Mouse (Mus musculus): ENCODE measurements around the gene Chaf1a.
A peak's percentile ranks its signal among the peaks of the same experiment; 100 is the strongest.
"Not testable (repeated sequence)": the region's sequence is repeated elsewhere in the genome, so short reads cannot be mapped to it uniquely, and the experiment has no call there.

Gene Chaf1a

DNA sequence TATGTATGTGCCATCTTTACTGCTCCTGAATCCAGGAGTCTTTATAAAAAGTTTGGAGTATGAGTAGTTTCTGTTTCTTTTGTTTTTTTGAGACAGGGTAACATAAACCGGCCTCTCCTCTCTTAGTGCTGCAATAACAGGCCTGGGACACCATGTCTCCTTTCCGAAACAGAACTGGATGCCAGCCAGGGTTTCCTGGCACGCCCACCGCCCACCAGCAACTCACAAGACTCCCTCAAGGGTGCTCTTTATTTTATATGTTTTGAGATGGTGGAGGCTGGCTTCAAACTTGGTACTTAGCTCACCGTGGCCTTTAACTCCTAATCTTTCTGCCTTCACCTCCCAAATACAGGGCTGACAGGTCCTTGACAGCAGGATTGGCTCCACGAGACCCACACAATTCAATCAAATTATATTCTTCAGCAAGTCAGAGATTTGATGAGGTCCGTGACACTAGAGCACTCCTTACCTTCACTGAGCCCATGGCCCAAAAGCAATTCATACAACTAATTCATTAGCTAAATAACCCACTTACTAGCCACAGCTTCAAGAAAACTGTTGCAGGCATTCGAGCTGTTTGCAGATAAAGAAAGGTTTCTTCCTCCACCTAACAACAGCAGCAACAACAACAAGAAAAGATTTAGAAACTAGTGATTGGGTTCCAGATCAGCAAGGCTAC is 1.5 kb upstream of the Chaf1a start:
- no peak for DNase-seq (ENCODE audit: low spot score)

DNA sequence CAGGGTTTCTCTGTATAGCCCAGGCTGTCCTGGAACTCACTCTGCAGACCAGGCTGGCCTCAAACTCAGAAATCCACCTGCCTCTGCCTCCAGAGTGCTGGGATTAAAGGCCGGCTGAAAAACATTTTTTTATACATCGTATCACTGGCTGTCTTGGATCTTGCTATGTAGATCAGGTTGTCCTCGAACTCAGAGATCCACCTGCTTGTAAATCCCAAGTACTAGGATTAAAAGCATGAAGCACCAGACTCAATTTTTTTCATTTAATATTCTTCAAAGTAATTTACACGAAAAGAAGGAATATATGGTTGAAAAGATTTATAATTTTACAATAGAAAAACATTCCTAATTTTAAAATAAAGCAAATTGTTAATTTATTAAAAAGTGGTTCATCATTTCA is 894 bp upstream of the Chaf1a start:
- DNase-seq (ENCODE audit: low spot score): no peak

DNA sequence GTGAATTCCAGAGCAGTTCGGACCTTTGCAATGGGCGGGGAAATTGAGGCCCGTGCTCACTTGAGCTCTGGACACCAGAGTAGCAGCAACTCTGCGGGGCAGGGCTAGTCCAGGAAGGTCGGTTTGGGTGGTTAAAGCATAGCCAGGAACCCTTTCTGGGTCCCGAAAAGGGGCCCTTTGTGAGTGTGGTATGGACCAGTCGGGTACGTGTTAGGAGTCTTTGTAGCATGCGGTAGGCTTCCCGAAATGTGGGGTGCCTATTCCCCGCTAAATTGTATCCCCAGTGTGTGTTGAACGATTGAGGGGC is 571 bp downstream of the Chaf1a start:
- no peak for DNase-seq (ENCODE audit: low spot score)

DNA sequence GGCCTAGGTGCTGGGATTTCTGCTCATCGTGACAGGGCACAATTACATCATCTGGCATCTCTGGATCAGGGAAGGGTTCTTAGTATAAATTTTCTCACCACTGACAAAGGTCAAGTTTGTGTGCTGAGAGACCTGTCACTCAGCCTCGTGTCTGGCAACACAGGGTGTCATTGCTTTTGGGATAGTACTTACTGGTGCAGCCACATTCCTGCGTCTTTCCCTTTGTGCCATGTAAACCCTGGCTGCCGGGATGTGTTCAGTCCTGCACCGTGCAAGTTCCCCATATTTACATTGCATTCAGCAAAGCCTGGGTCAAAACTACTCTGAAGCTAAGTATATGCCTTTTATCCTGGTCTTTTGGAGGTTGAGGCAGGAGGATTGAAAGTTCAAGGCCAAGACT is 11.1 kb downstream of the Chaf1a start:
- DNase-seq (ENCODE audit: low spot score): no peak

DNA sequence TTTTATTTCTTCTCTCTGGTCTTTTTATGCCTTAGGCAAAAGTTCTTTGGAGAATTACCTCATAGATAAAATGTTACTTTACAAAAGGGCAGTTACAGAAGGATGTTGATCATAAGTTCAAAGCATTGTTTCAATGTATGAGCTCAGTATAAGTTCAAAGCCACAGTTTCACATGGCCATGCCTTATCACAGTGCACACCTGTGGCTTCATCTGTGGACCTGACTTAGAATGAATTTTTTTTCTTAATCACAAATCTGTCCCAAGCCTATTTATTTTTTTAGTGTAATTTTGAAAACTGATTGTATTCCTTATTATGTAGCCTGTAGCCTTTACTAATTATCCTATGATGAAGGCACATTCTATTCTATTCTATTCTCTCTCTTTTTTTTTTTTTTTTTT is 14.7 kb downstream of the Chaf1a start:
- no peak for DNase-seq (ENCODE audit: low spot score)

DNA sequence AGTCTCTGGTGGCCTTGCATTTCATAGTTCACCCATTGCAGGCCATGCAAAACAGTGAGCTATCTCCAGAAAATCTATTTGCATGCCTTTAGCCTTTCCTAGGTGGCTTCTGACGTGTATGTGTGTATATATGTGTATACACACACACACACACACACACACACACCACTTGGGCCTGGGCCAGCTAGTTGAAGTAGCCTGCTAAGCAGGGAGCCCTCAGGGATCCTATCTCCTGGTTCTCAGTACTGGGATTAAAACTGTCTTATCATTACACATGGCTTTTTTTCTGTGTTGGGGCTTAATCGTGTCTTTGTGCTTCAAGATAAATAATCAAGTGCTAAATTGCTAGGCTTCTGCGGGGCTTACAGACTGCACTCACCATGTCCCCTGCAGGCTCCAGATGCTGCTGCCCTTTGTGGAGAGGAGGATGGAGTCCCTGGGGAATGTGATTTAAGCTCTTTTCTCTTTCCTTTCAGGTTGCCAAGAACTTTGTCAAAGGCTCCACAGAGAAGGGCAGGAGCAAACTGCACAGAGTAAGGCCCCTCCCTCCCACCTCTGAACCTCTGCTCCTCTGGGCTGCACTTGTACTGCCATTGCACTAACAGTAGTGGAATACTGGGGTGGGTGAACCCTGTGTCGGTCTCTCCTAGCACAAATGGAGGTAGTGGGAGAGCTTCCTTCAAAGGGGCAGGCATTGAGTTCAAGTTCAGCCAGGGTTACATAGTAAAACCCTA is 15.9 kb downstream of the Chaf1a start:
- DNase-seq (ENCODE audit: low spot score): no peak

DNA sequence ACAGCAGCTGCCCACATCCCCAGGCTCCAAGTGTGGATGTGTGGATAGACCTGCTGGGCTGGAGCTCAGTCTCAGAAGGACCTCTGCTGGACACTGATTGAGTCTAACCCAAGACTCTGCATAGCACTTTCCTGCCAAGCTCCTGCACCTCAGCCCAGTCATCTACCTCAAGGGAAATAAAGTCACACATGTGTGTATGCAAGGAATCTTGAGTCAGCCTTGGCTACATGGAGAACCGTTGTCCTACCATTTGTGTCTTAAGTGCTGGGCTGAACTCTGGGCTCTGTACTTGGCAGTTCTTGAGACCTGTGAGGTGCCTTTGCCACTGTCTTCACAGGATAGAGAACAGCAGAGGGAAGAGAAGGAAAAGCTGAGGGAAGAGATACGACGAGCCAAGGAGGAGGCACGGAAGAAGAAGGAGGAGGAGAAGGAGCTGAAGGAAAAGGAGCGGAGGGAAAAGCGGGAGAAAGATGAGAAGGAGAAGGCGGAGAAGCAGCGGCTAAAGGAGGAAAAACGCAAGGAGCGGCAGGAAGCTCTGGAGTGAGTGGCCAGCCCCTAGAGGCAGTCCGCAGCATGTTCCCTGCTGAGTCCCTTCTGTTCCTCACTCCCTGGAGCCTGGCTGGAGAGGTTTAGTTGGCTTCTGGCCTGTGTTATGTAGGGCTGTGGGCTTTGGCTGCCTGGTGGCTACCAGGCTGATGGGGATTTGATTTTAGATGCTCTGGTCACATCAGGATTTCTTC is 17.3 kb downstream of the Chaf1a start:
- no peak for DNase-seq (ENCODE audit: low spot score)

DNA sequence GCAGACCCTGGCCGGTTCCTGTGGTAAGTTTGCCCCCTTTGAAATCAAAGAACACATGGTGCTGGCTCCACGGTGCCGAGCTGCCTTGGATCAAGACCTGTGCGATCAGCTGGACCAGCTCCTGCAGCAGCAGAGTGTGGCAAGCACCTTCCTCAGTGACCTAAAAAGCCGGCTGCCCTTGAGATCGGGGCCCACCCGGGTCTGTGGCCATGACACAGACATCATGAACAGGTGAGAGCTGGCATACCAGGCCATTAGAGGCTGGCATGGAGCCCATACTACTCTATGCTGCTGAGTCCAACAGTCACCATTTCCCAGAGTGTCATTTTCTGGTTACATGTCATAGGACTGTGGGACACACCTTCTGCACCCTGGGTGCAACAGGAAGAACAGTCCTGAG is 21.8 kb downstream of the Chaf1a start:
- no peak for DNase-seq (ENCODE audit: low spot score)

DNA sequence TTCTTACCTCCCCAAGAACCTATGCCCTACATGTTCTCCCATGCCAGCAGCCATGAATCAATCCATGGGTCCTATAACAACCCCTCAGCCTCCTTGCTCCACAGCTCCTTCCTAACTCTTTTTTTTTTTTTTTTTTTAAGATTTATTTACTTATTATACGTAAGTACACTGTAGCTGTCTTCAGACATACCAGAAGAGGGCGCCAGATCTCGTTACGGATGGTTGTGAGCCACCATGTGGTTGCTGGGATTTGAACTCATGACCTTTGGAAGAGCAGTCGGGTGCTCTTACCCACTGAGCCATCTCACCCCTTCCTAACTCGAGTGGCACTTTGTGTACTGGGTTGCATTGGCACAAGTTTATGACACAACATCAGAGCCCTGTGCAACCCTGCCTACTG is 25.5 kb downstream of the Chaf1a start:
- not testable (repeated sequence) for DNase-seq (ENCODE audit: low spot score)

DNA sequence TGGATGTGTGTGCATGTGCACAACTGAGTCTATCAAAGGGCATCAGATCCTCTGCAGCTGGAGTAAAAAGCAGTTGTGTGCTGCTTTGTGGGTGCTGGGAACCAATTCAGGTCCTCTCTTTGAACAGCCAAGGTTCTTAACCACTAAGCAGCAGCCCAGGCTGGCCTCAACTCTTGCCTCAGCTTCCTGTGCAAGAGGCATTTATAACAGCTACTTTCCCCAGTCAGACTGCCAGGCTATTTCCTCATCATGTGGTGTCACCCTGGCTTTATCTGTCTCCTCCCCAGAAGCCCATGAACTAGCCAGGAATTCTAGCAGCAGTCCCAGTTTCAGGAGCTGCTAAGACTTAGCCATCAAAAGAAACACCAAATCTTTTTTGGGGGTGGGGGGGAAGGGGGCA is 26.2 kb downstream of the Chaf1a start:
- no peak for DNase-seq (ENCODE audit: low spot score)

DNA sequence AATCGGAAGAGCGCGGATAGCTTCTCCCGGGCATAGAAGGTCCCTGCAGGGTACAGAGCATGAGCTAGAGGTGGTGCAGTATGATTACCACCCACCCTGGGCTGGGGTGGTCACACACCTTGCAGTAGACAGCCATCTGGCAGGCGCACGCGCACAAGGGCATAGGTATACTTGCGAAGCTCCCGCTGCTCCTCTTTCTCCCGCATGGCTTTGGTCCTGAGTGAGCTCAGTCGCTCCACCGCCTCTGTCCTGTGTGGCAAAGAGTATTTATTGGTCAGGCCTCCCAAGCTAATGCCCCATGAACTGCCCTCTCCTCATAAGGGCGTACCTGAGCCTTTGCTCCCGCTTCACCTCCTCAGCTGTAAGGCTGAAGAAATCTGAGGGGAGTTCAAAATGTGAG is 28.8 kb downstream of the Chaf1a start:
- DNase-seq (ENCODE audit: low spot score): no peak

DNA sequence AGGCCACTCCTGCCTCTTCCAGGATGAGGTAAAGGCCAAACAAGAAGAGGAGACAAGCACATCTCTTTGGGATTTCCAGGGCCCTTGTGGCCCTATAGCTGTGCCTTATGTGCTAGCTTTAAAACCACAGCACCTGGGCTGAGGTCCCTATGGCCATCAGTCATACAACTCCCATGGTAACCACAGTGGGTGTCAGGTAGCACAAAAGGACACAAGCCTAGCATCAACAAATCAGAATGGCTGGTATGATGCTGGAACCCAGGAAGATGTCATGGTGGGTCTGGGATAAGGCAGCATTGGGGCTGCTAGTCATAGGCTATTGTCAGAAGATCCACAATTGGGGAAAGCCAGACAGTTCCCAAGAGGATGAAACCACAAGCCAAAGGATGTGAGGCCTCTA is 30.9 kb downstream of the Chaf1a start:
- no peak for DNase-seq (ENCODE audit: low spot score)

DNA sequence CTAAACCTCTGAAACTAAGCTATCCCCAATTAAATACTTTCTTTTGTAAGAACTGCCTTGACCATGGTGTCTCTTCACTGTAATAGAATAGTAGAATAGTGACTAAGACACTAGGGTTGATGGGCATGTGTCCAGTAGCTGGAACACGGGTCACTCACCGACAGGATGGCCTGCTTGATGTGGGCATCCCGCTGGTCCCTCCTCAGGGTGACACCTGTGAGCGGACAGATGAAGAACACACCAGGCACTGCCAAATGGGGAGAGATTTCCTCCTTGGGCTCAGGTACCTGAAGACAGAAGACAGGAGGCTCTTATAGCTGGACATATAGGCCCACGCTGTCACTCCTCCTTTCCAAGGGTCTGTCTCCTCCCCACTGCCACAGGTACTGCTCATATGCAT is 32.0 kb downstream of the Chaf1a start:
- DNase-seq (ENCODE audit: low spot score): no peak

DNA sequence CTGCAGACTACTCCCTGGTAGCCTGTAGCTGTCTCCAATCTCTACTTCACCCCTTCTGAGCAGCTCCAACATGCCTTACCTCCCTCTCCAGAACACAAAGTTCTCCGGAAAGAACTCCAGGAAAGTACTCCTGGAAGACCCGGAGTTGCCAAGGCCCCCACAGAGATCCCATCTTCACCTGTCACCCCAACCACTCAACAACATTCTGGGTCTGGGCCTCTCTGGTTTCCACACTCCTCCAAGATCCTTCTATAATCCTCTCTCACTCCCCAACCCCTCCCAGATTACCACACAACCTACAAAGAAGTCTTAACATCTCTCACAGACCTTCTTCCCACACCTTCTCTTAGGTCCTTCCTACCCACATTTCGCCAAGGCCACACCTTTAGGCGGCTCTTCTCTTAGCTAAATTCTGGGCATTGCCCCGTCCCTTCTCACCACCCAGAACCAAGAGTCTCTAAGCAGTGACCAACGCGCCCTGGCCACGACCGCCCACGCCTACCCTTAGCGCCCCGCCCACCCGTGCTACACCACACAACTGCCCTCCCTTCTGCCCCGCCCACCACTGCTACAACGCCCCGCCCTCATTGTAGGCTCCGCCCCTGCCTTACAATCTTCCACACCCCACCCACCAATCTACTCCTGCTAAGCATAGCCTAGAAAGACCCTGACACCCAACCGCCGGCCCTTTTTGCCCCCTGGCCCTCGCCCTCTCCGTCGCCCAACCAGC is 34.0 kb downstream of the Chaf1a start:
- peak; percentile 86 for DNase-seq (ENCODE audit: low spot score)

DNA sequence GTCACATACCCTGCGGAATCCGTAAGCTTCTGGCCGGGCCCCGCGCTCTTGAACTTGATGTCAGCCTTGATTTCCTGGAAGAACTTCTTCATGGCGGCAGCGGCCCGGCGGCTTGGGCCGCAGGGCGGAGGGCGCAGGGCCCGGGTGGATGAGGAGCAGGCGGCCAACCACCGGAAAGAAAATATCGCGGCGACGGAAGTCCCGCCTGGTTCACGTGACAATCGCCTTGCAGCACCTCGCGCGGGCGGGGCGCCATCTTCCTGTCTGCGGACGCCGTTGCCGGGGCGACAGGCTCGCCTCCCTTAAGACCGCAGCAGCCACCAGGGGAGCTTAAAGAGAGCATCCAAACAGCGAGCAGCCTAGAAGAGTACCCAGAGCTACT is 34.6 kb downstream of the Chaf1a start, which contains the start of gene Ubxn6:
Ubxn6 (minus strand) TSS at position 202 of the 382 bp plus-strand sequence.
- DNase-seq (ENCODE audit: low spot score): peak; percentile 96

DNA sequence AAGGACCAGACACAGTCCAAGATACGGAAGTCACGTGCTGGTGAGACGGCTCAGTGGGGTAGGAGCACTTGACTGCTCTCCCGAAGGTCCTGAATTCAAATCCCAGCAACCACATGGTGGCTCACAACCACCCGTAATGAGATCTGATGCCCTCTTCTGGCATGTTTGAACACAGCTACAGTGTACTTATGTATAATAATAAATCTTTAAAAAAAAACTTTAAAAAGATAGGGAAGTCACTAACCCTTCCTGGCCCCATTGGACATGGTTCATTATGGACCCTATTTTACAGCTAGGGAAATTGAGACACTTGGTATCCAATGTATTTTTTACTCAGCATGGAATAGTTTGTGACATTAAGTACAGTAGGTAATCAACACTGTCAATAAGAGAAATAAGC is 37.3 kb downstream of the Chaf1a start:
- no peak for DNase-seq (ENCODE audit: low spot score)

DNA sequence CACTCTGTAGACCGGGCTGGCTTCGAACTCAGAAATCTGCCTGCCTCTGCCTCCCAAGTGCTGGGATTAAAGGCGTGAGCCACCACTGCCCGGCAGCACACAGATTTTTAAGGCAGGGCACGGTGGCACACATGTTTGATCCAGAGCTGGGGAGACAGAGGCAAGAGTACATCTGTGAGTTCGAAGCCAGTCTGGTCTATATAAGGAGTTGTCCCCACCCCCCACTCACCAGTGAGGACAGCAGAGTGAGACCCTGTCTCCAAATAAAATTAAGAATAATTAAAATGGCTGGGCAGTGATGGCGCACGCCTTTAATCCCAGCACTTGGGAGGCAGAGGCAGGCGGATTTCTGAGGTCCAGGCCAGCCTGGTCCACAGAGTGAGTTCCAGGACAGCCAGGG is 38.1 kb downstream of the Chaf1a start:
- not testable (repeated sequence) for DNase-seq (ENCODE audit: low spot score)

DNA sequence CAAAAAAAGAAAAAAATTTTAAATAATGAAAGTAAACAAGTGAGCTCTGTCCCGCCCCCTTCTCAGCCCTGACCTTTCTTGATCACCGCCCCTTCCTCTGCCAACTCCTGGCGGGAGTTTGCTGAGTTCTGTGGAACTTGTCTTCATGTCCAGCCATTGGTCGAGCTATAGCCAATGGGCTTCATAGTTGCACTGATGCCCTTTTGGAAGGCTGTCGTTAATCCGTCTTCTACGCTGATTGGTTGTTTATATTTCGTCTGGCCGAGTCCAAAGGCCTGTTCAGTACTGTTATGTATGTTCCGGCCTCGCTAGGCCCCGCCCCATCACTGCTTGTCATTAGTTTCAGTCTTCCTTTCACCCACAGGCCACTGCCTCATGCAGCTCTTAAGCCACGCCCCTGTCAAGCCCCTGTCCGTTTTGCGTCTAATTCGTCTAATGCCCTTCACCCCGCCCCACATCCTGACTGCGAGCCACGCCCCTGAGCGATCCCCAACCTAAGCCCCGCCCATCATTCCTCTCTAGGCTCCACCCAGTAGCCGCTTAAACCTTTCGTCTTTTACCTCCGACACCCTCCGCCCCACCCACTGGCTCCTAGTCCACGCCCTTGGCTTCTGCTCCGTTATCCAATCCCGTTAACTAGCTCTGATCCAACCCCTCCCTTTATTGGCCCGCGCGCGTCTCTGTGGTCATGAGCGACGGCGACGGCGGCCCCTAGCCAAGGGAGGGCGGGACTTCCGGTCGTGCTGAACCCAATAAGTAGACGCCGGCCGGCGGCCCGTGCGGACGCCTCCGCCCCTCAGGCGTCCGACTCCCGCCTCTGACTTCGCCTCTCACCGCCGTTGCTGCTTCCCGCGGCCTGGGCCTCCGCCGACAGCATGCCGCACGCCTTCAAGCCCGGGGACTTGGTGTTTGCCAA is 38.9 kb downstream of the Chaf1a start, which contains the start of gene Hdgfl2:
Hdgfl2 (plus strand) TSS at position 755 of the 916 bp plus-strand sequence.
- DNase-seq (ENCODE audit: low spot score): peak; percentile 96

DNA sequence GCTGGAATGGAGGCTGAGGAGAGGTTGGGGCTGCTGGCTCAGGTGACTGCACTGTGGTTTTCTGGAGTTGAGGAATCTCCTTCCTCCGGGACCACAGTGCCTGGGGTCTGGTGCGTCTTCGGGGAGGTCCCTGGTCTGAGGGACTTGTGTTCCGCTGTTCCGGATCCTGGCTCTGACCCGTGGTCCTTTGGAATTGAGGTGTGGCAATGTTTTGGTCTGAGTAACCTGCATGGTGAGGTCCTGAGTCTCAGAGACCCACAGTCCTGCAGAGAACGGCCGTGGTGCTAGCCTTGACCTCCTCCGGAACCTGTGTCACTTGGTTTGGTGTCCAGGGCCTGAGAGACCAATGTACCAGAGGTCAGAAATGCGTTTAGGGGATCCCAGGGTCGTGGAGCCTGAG is 39.7 kb downstream of the Chaf1a start:
- no peak for DNase-seq (ENCODE audit: low spot score)

DNA sequence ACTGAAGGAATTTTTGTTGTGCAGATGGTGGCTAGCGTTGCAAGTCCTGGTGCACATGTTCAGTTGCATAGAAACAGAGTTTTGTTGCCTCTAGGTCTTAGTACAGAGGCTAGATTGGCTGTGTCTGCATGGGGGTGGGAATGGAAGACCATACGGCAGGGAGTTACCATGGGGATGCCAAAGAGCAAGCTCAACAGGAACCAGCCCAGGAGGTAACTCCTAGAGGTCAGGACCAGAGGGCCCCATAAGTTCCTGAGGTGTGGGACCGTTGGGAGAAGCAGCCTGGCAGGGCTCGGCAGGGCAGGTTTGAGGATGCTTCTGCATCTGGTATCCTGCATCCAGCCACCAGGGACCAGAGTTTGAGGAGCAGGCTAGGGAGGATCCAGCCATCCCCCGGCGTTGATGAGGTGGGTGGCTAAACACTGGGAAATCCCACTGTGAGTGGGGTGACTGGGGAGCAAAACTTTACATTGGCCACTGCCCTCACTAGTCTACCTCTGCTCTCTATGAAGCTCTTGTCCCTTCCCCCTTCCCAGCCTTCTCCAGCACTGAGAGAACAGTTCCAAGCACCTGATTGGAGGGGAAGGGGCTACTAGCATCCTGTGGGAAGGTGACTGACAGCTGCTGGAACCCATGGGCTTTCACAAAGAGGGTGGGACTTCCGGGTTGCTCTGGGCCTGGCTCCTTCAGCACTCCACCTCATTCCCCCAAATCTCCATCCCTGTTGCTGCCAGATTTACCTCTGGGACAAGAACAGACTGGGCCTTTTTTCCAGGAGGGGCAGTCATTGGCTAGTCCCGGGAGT is 40.7 kb downstream of the Chaf1a start:
- DNase-seq (ENCODE audit: low spot score): no peak

DNA sequence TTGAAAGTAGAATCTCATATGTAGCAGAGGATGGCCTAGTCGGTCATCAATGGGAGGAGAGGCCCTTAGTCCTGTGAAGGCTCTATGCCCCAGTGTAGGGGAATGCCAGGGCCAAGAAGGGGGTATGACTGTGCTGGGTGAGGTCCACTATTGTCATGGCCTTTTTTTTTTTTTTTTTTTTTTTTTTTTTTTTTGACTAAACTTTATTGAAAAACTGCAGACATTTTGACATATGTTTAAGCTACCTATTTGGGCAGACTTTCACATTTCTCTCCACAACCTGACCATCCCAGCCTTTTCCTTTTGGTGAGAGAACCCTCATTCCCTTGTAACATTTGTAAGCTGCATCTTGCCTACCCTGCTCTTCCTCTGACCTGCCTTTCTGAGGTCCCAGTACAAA is 52.1 kb downstream of the Chaf1a start:
- DNase-seq (ENCODE audit: low spot score): no peak
